Mouse (Mus musculus) CH12.LX (cell line): ENCODE data around the gene Slc16a3. TPM values are rescaled to one million over a fixed set of nuclear protein-coding genes. Genes with fewer than 3 reads are reported as not detected.

Source experiments
- DNase-seq: peaks from one replicate; pipeline ENCODE4 v3.0.0-alpha.2; 2013; ENCODE audit errors: extremely low read depth
- H3K27ac ChIP-seq: 2 replicates; pipeline ENCODE4 v1.5.1; 2012; ENCODE audit warnings: low read depth, mild to moderate bottlenecking, control low read depth, moderate library complexity; ENCODE audit not compliant: insufficient read depth
- H3K27me3 ChIP-seq: replicated peaks from 2 replicates; pipeline ENCODE3; 2012; ENCODE audit warnings: inconsistent platforms
- H3K36me3 ChIP-seq, 2 experiments: replicated peaks in 1 of 2; 2 replicates each; pipeline versions ENCODE3 to v1.6.1; 2012; ENCODE audit warnings: inconsistent platforms in 1 of 2, low read length in 1 of 2, mild to moderate bottlenecking in 1 of 2, mixed read lengths in 1 of 2, moderate library complexity in 1 of 2; ENCODE audit not compliant: control insufficient read depth in 1 of 2, insufficient read depth in 1 of 2
- H3K4me1 ChIP-seq, 2 experiments: 2 replicates each; pipeline ENCODE4 v1.6.1; 2012; ENCODE audit warnings: inconsistent platforms in 1 of 2, moderate library complexity in 1 of 2; ENCODE audit not compliant: insufficient read depth in 2 of 2, control insufficient read depth in 1 of 2
- H3K4me2 ChIP-seq: 2 replicates; pipeline ENCODE4 v1.6.1; 2012; ENCODE audit warnings: low read depth, mild to moderate bottlenecking, control low read depth; ENCODE audit not compliant: poor library complexity, insufficient read depth, severe bottlenecking
- H3K4me3 ChIP-seq, 3 experiments: fragments of 150-350 bp in 1 of 3; sonication (generic) in 1 of 3; replicated peaks in 1 of 3; 2 replicates each; pipeline versions ENCODE3 to v1.5.1; 2011 to 2012; ENCODE audit warnings: low read depth in 2 of 3, low read length in 2 of 3, mild to moderate bottlenecking in 2 of 3, moderate library complexity in 2 of 3, control low read depth in 1 of 3, improper control_type of control experiment in 1 of 3, inconsistent platforms in 1 of 3, mixed read lengths in 1 of 3; ENCODE audit not compliant: poor library complexity in 1 of 3
- H3K79me2 ChIP-seq: replicated peaks from 2 replicates; pipeline ENCODE4 v1.6.1; 2012; ENCODE audit warnings: mild to moderate bottlenecking, moderate library complexity; ENCODE audit not compliant: control insufficient read depth, poor library complexity, insufficient read depth, severe bottlenecking; ENCODE audit errors: extremely low read depth
- H3K9ac ChIP-seq: 2 replicates; pipeline ENCODE4 v1.6.1; 2012; ENCODE audit warnings: low read depth, mild to moderate bottlenecking, control low read depth, moderate library complexity; ENCODE audit not compliant: insufficient read depth
- H3K9me3 ChIP-seq: replicated peaks from 2 replicates; pipeline ENCODE3; 2012; ENCODE audit warnings: low read length, inconsistent platforms, mixed read lengths
- CHD2 ChIP-seq: IDR thresholded peaks from 2 replicates; pipeline ENCODE4 v1.6.1; 2011; ENCODE audit warnings: low read length, improper control_type of control experiment
- CTCF ChIP-seq, 2 experiments: IDR thresholded peaks in 1 of 2; conservative IDR thresholded peaks in 1 of 2; 2 replicates each; pipeline ENCODE4 v1.5.1; 2011 to 2012; ENCODE audit warnings: low read depth in 2 of 2, low read length in 2 of 2, improper control_type of control experiment in 1 of 2, inconsistent platforms in 1 of 2, mild to moderate bottlenecking in 1 of 2, moderate library complexity in 1 of 2
- E2F4 ChIP-seq: IDR thresholded peaks from 2 replicates; pipeline ENCODE4 v1.6.1; 2011; ENCODE audit warnings: low read depth, low read length, improper control_type of control experiment; ENCODE audit not compliant: insufficient replicate concordance
- EP300 ChIP-seq: IDR thresholded peaks from 2 replicates; pipeline ENCODE4 v1.6.1; 2011; ENCODE audit warnings: low read length, improper control_type of control experiment
- GABPA ChIP-seq: IDR thresholded peaks from 2 replicates; pipeline ENCODE4 v1.6.1; 2012; ENCODE audit warnings: low read depth, low read length, improper control_type of control experiment, inconsistent platforms; ENCODE audit not compliant: insufficient replicate concordance
- HCFC1 ChIP-seq: IDR thresholded peaks from 2 replicates; pipeline ENCODE4 v1.6.1; 2012; ENCODE audit warnings: low read depth, mild to moderate bottlenecking, inconsistent platforms, low read length, improper control_type of control experiment
- IRF4 ChIP-seq: IDR thresholded peaks from 2 replicates; pipeline ENCODE4 v1.6.1; 2014; ENCODE audit warnings: low read depth, mild to moderate bottlenecking, inconsistent platforms, low read length, improper control_type of control experiment
- JUN ChIP-seq: IDR thresholded peaks from 2 replicates; pipeline ENCODE4 v1.6.1; 2011; ENCODE audit warnings: low read depth, mild to moderate bottlenecking, low read length, improper control_type of control experiment, moderate library complexity; ENCODE audit not compliant: insufficient read depth
- JUND ChIP-seq: conservative IDR thresholded peaks from 2 replicates; pipeline ENCODE4 v1.6.1; 2011; ENCODE audit warnings: low read depth, low read length, improper control_type of control experiment
- KAT2A ChIP-seq: IDR thresholded peaks from 2 replicates; pipeline ENCODE4 v1.6.1; 2012; ENCODE audit warnings: low read length, improper control_type of control experiment, inconsistent platforms; ENCODE audit not compliant: insufficient replicate concordance
- MEF2A ChIP-seq: IDR thresholded peaks from 2 replicates; pipeline ENCODE4 v1.6.1; 2014; ENCODE audit warnings: low read depth, mild to moderate bottlenecking, inconsistent platforms, low read length, improper control_type of control experiment, borderline replicate concordance
- MXI1 ChIP-seq: IDR thresholded peaks from 2 replicates; pipeline ENCODE4 v1.6.1; 2011; ENCODE audit warnings: mild to moderate bottlenecking, low read depth, low read length, improper control_type of control experiment
- MYC ChIP-seq: IDR thresholded peaks from 2 replicates; pipeline ENCODE4 v1.6.1; 2011; ENCODE audit warnings: low read depth, mild to moderate bottlenecking, improper control_type of control experiment, low read length
- NRF1 ChIP-seq: IDR thresholded peaks from 2 replicates; pipeline ENCODE4 v1.6.1; 2014; ENCODE audit warnings: low read depth, mild to moderate bottlenecking, inconsistent platforms, low read length, improper control_type of control experiment, moderate library complexity
- PAX5 ChIP-seq: IDR thresholded peaks from 2 replicates; pipeline ENCODE4 v1.6.1; 2012; ENCODE audit warnings: low read length, inconsistent platforms, mixed read lengths
- POLR2AphosphoS2 ChIP-seq: IDR thresholded peaks from 2 replicates; pipeline ENCODE4 v1.6.1; 2011; ENCODE audit warnings: low read depth, low read length, improper control_type of control experiment
- RAD21 ChIP-seq: IDR thresholded peaks from 2 replicates; pipeline ENCODE4 v1.6.1; 2011; ENCODE audit warnings: low read depth, mild to moderate bottlenecking, low read length, improper control_type of control experiment, moderate library complexity
- RCOR1 ChIP-seq: conservative IDR thresholded peaks from 2 replicates; pipeline ENCODE4 v1.6.1; 2012; ENCODE audit warnings: low read depth, mild to moderate bottlenecking, inconsistent platforms, low read length, improper control_type of control experiment
- SIN3A ChIP-seq: IDR thresholded peaks from 2 replicates; pipeline ENCODE4 v1.6.1; 2012; ENCODE audit warnings: low read length, improper control_type of control experiment, inconsistent platforms
- SMC3 ChIP-seq: IDR thresholded peaks from 2 replicates; pipeline ENCODE4 v1.6.1; 2011; ENCODE audit warnings: low read depth, low read length, improper control_type of control experiment
- TBP ChIP-seq: conservative IDR thresholded peaks from 2 replicates; pipeline ENCODE4 v1.6.1; 2011; ENCODE audit warnings: low read depth, low read length, improper control_type of control experiment
- TCF12 ChIP-seq: IDR thresholded peaks from 2 replicates; pipeline ENCODE4 v1.6.1; 2014; ENCODE audit warnings: low read depth, mild to moderate bottlenecking, inconsistent platforms, low read length, improper control_type of control experiment
- USF1 ChIP-seq: IDR thresholded peaks from 2 replicates; pipeline ENCODE4 v1.6.1; 2014; ENCODE audit warnings: low read depth, mild to moderate bottlenecking, inconsistent platforms, low read length, improper control_type of control experiment
- ZC3H11A ChIP-seq: IDR thresholded peaks from 2 replicates; pipeline ENCODE4 v1.6.1; 2012; ENCODE audit warnings: low read depth, mild to moderate bottlenecking, inconsistent platforms, low read length, improper control_type of control experiment
- ZKSCAN1 ChIP-seq: IDR thresholded peaks from 2 replicates; pipeline ENCODE4 v1.6.1; 2012; ENCODE audit warnings: low read depth, inconsistent platforms, low read length, improper control_type of control experiment, borderline replicate concordance
- ZNF384 ChIP-seq: IDR thresholded peaks from 2 replicates; pipeline ENCODE4 v1.6.1; 2012; ENCODE audit warnings: low read depth, low read length, improper control_type of control experiment, inconsistent platforms
- dilution Hi-C: fragments of 300-500 bp; cut with MboI; formaldehyde crosslinking; loops from 2 replicates; pipeline ENCODE4 v1.14.3; 2020; ENCODE audit warnings: low sequenced_read_pairs; ENCODE audit not compliant: extremely low pct_unique_long_range_greater_than_20kb, extremely low pct_ligation_motif_present
- in situ Hi-C: fragments of 300-500 bp; cut with MboI; formaldehyde crosslinking; loops from 3 replicates; pipeline ENCODE4 v1.14.3; 2019; ENCODE audit warnings: low sequenced_read_pairs, low pct_ligation_motif_present, low pct_unique_long_range_greater_than_20kb, mixed read lengths
- polyA plus RNA-seq: library from polyadenylated mRNA; unstranded; fragments of >175 nt; gene quantifications from 2 replicates; pipeline ENCODE4 v1.2.1, GENCODE M21; 2012; ENCODE audit warnings: low read depth; ENCODE audit not compliant: insufficient read length
- total RNA-seq, 2 experiments: library from RNA; depleted of rRNA; stranded (reverse); fragments of 300-350 nt in 1 of 2; fragments of >200 nt in 1 of 2; gene quantifications; 2 replicates each; pipeline ENCODE4 v1.2.3; 2012 to 2014

Gene Slc16a3
- total and polyA plus RNA-seq, 3 experiments: 9.7 to 388 (median 130) TPM

- dilution Hi-C loops: no loop called here
- H3K36me3 ChIP-seq: peaks cover 0 to 51% of the 10 kb centered on the region in 2 experiments
These were observed 45.3 kb downstream of the Slc16a3 start for GRCm38 (mm10) chr11:120993586-120993985.

GRCm38 (mm10) chr11:120994741-120995140 lies 46.5 kb downstream of the Slc16a3 start:
- Histone ChIP-seq H3K27me3 (no peaks in the 10 kb centered on the region), H3K9me3 (no peaks in the 10 kb centered on the region), H3K4me1 (peaks cover 7 to 16% of the 10 kb centered on the region in 2 experiments), H3K79me2 (peaks cover 11% of the 10 kb centered on the region), H3K27ac (no peak overlapping the region), H3K9ac (no peak overlapping the region), H3K4me3 (no peak overlapping the region), H3K36me3 (peaks cover 0 to 50% of the 10 kb centered on the region in 2 experiments), H3K4me2 (no peak overlapping the region)
- dilution Hi-C loops: no loop called here
- in situ Hi-C loops: no loop called here
- no peak for TF ChIP-seq RAD21
- TF ChIP-seq EP300: no peak
- no peak for TF ChIP-seq RCOR1
- no peak for TF ChIP-seq ZC3H11A
- no peak for TF ChIP-seq JUND
- no peak for TF ChIP-seq PAX5
- no peak for TF ChIP-seq MYC
- TF ChIP-seq KAT2A: no peak
- TF ChIP-seq CHD2: no peak
- TF ChIP-seq IRF4: no peak
- no peak for TF ChIP-seq POLR2AphosphoS2
- TF ChIP-seq E2F4: no peak
- no peak for DNase-seq

More at GRCm38 (mm10) chr11:120993586-120993985, 45.3 kb downstream of the Slc16a3 start:
- no peaks in the 10 kb centered on the region for H3K9me3 ChIP-seq
- peaks cover 22% of the 10 kb centered on the region for H3K79me2 ChIP-seq
- no peak overlapping the region for H3K4me2 ChIP-seq
- H3K9ac ChIP-seq: no peak overlapping the region
- in situ Hi-C loops: no loop called here
- DNase-seq: no peak
- H3K4me1 ChIP-seq: peaks cover 11 to 28% of the 10 kb centered on the region in 2 experiments
- no peaks in the 10 kb centered on the region for H3K27me3 ChIP-seq
- no peak for TF ChIP-seq ZKSCAN1
- no peak for TF ChIP-seq ZNF384
- no peak for TF ChIP-seq SMC3
- TF ChIP-seq GABPA: no peak
- TF ChIP-seq NRF1: no peak
- TF ChIP-seq IRF4: no peak
- TF ChIP-seq MXI1: no peak
- TF ChIP-seq SIN3A: no peak
- no peak for TF ChIP-seq TCF12
- TF ChIP-seq TBP: no peak
- TF ChIP-seq CTCF (conservative IDR thresholded peaks at IDR 0.05 in 1 of 2, IDR thresholded peaks at IDR 0.05 in 1 of 2; ENCODE audit: low read depth in 2 of 2, low read length in 2 of 2): no peak
- no peak for TF ChIP-seq USF1
- no peak for TF ChIP-seq MEF2A
- no peak for TF ChIP-seq JUN
- no peak for TF ChIP-seq HCFC1
- TF ChIP-seq CHD2: no peak
- no peak for TF ChIP-seq PAX5
- TF ChIP-seq, all 38 proteins: peak for 0
- H3K27ac ChIP-seq: no peak overlapping the region
- no peak overlapping the region for H3K4me3 ChIP-seq
